Mouse (Mus musculus) small intestine, adult 2 months (tissue): ENCODE data around the gene B3gat1.

Experiments
- CTCF ChIP-seq: fragments of 200-500 bp; IDR thresholded peaks from 2 replicates; pipeline ENCODE4 v1.5.1; 2012; ENCODE audit warnings: low read depth, mild to moderate bottlenecking, control low read depth, inconsistent platforms, low read length, moderate library complexity, mixed read lengths; ENCODE audit not compliant: insufficient replicate concordance, insufficient read length; ENCODE audit errors: extremely low read depth
- POLR2A ChIP-seq: fragments of 200-500 bp; IDR thresholded peaks from 2 replicates; pipeline ENCODE4 v1.6.1; 2012; ENCODE audit warnings: low read depth, mild to moderate bottlenecking, control low read depth, inconsistent platforms, low read length, moderate library complexity

GRCm38 (mm10) chr9:26798731-26799130, 65.2 kb downstream of the B3gat1 start:
- TF ChIP-seq CTCF: no peak
- no peak for TF ChIP-seq POLR2A
